Mouse (Mus musculus): ENCODE data around the gene Ovol3. TPM values are rescaled to one million over a fixed set of nuclear protein-coding genes. Genes with fewer than 3 reads are reported as not detected.

Ovol3 gene
- not detected for polyA plus RNA-seq (2012; fragmentation: generic; extraction: Trizol)

GRCm38 (mm10) chr7:30235625-30236024 lies at the start of gene Ovol3:
Gene Ovol3, minus strand, starts transcription at chr7:30235725.
- TF ChIP-seq MYOG (IDR thresholded peaks at IDR 0.05; ENCODE audit: control insufficient read depth in 1 of 3, insufficient read depth in 1 of 3, insufficient read length in 2 of 3, low read depth in 2 of 3) (no peak), POLR2A (IDR thresholded peaks at IDR 0.05; ENCODE audit: insufficient read length, low read depth) (no peak), USF1 (IDR thresholded peaks at IDR 0.05; ENCODE audit: low read depth) (no peak), MYOD1 (IDR thresholded peaks at IDR 0.05; ENCODE audit: control insufficient read depth in 1 of 3, insufficient read length in 2 of 3, low read depth in 2 of 3) (no peak), POLR2AphosphoS2 (IDR thresholded peaks at IDR 0.05; ENCODE audit: insufficient read length, low read depth) (no peak), SRF (IDR thresholded peaks at IDR 0.05; ENCODE audit: control insufficient read depth, insufficient read length, low read depth) (no peak), TCF12 (IDR thresholded peaks at IDR 0.05; ENCODE audit: insufficient read depth, poor library complexity, severe bottlenecking) (no peak), E2F4 (IDR thresholded peaks at IDR 0.05; ENCODE audit: insufficient read depth) (no peak), TCF3 (IDR thresholded peaks at IDR 0.05; ENCODE audit: insufficient read length, low read depth) (no peak), MAX (IDR thresholded peaks at IDR 0.05; ENCODE audit: low read depth) (no peak), REST (IDR thresholded peaks at IDR 0.05; ENCODE audit: insufficient read depth, insufficient read length) (no peak), CEBPB (IDR thresholded peaks at IDR 0.05; ENCODE audit: insufficient read depth, poor library complexity, severe bottlenecking) (no peak)
- no peaks in the 10 kb centered on the region for H3K36me3 ChIP-seq (ENCODE audit: control insufficient read depth, insufficient read depth)
- H3K27me3 ChIP-seq (ENCODE audit: control insufficient read depth, insufficient read depth, insufficient read length) = no peaks in the 10 kb centered on the region
- H3ac ChIP-seq (ENCODE audit: control insufficient read depth, insufficient read length) = no peak within 1 kb of the TSS
- H3K79me2 ChIP-seq (ENCODE audit: control insufficient read depth, insufficient read depth) = peaks cover 6% of the 10 kb centered on the region
- H3K4me2 ChIP-seq (ENCODE audit: low read depth) = no peak within 1 kb of the TSS
- no peak within 1 kb of the TSS for H3K4me3 ChIP-seq

DNA sequence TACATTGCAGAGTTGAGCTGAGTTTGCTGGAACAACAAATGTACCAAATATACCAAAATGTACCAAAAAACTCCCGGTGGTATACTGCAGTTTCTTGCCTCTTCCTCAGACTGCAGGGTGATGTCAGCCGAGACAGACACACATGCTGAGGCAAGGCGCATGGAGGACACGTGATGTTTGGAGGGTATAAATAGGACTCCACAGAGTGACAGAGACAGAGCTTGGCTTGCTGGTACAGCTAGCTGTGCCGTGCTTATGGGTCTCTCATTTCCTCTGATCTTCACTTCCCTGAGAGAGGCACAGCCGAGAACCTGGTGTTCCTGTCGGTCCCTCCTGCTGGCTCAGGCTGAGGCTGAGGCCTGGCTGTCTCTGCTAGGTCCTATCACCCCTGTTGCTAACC lies 47.2 kb upstream of the Ovol3 start:
- H3ac ChIP-seq (ENCODE audit: control insufficient read depth, insufficient read length) = no peak overlapping the region
- no peaks in the 10 kb centered on the region for H3K27me3 ChIP-seq (ENCODE audit: control insufficient read depth, insufficient read depth, insufficient read length)
- no peak overlapping the region for H3K4me2 ChIP-seq (ENCODE audit: low read depth)
- no peaks in the 10 kb centered on the region for H3K79me2 ChIP-seq (ENCODE audit: control insufficient read depth, insufficient read depth)
- H3K36me3 ChIP-seq (ENCODE audit: control insufficient read depth, insufficient read depth) = no peaks in the 10 kb centered on the region
- peak; percentile 51 for TF ChIP-seq USF1 (IDR thresholded peaks at IDR 0.05; ENCODE audit: low read depth)
- no peak for TF ChIP-seq REST (IDR thresholded peaks at IDR 0.05; ENCODE audit: insufficient read depth, insufficient read length)
- H3K4me3 ChIP-seq = no peak overlapping the region

GRCm38 (mm10) chr7:30281522-30281921 lies 46.0 kb upstream of the Ovol3 start:
- Histone ChIP-seq H3K27me3 (ENCODE audit: control insufficient read depth, insufficient read depth, insufficient read length) (no peaks in the 10 kb centered on the region), H3K4me3 (peak overlapping the region; percentile 36), H3ac (ENCODE audit: control insufficient read depth, insufficient read length) (no peak overlapping the region), H3K4me2 (ENCODE audit: low read depth) (peak overlapping the region; percentile 91), H3K36me3 (ENCODE audit: control insufficient read depth, insufficient read depth) (no peaks in the 10 kb centered on the region), H3K79me2 (ENCODE audit: control insufficient read depth, insufficient read depth) (no peaks in the 10 kb centered on the region)
- TF ChIP-seq POLR2AphosphoS2 (IDR thresholded peaks at IDR 0.05; ENCODE audit: insufficient read length, low read depth) (no peak), CEBPB (IDR thresholded peaks at IDR 0.05; ENCODE audit: insufficient read depth, poor library complexity, severe bottlenecking) (no peak), E2F4 (IDR thresholded peaks at IDR 0.05; ENCODE audit: insufficient read depth) (no peak), SRF (IDR thresholded peaks at IDR 0.05; ENCODE audit: control insufficient read depth, insufficient read length, low read depth) (no peak), POLR2A (IDR thresholded peaks at IDR 0.05; ENCODE audit: insufficient read length, low read depth) (no peak), MYOD1 (IDR thresholded peaks at IDR 0.05; ENCODE audit: control insufficient read depth in 1 of 3, insufficient read length in 2 of 3, low read depth in 2 of 3) (no peak), TCF12 (IDR thresholded peaks at IDR 0.05; ENCODE audit: insufficient read depth, poor library complexity, severe bottlenecking) (no peak), MYOG (IDR thresholded peaks at IDR 0.05; ENCODE audit: control insufficient read depth in 1 of 3, insufficient read depth in 1 of 3, insufficient read length in 2 of 3, low read depth in 2 of 3) (no peak), USF1 (IDR thresholded peaks at IDR 0.05; ENCODE audit: low read depth) (no peak), TCF3 (IDR thresholded peaks at IDR 0.05; ENCODE audit: insufficient read length, low read depth) (no peak), MAX (IDR thresholded peaks at IDR 0.05; ENCODE audit: low read depth) (no peak), REST (IDR thresholded peaks at IDR 0.05; ENCODE audit: insufficient read depth, insufficient read length) (no peak)

- peak overlapping the region; percentile 2 for H3ac ChIP-seq (ENCODE audit: control insufficient read depth, insufficient read length)
- H3K79me2 ChIP-seq (ENCODE audit: control insufficient read depth, insufficient read depth) = no peaks in the 10 kb centered on the region
- peak overlapping the region; percentile 36 for H3K4me3 ChIP-seq
- H3K27me3 ChIP-seq (ENCODE audit: control insufficient read depth, insufficient read depth, insufficient read length) = no peaks in the 10 kb centered on the region
- TF ChIP-seq TCF3 (IDR thresholded peaks at IDR 0.05; ENCODE audit: insufficient read length, low read depth) (no peak), POLR2A (IDR thresholded peaks at IDR 0.05; ENCODE audit: insufficient read length, low read depth) (peak; percentile 57), MYOG (IDR thresholded peaks at IDR 0.05; ENCODE audit: control insufficient read depth in 1 of 3, insufficient read depth in 1 of 3, insufficient read length in 2 of 3, low read depth in 2 of 3) (peak in 1 of 3 experiments; percentile 75), CEBPB (IDR thresholded peaks at IDR 0.05; ENCODE audit: insufficient read depth, poor library complexity, severe bottlenecking) (no peak), E2F4 (IDR thresholded peaks at IDR 0.05; ENCODE audit: insufficient read depth) (no peak), REST (IDR thresholded peaks at IDR 0.05; ENCODE audit: insufficient read depth, insufficient read length) (no peak), POLR2AphosphoS2 (IDR thresholded peaks at IDR 0.05; ENCODE audit: insufficient read length, low read depth) (peak; percentile 17), TCF12 (IDR thresholded peaks at IDR 0.05; ENCODE audit: insufficient read depth, poor library complexity, severe bottlenecking) (no peak), USF1 (IDR thresholded peaks at IDR 0.05; ENCODE audit: low read depth) (peak; percentile 99), MYOD1 (IDR thresholded peaks at IDR 0.05; ENCODE audit: control insufficient read depth in 1 of 3, insufficient read length in 2 of 3, low read depth in 2 of 3) (peak in 1 of 3 experiments; percentile 48), SRF (IDR thresholded peaks at IDR 0.05; ENCODE audit: control insufficient read depth, insufficient read length, low read depth) (no peak), MAX (IDR thresholded peaks at IDR 0.05; ENCODE audit: low read depth) (no peak)
- no peaks in the 10 kb centered on the region for H3K36me3 ChIP-seq (ENCODE audit: control insufficient read depth, insufficient read depth)
- H3K4me2 ChIP-seq (ENCODE audit: low read depth) = peak overlapping the region; percentile 91
These were observed 45.2 kb upstream of the Ovol3 start for GRCm38 (mm10) chr7:30280670-30281138.
